Mouse (Mus musculus) intestine, embryonic 15.5 days (tissue): ENCODE measurements around the gene Mrpl46. TPM values are rescaled to one million over a fixed set of nuclear protein-coding genes. Genes with fewer than 3 reads are reported as not detected.

Experiments
- ATAC-seq: fragments of 200-750 bp; cut with Nextera tagmentation; 2 replicates; pipeline ENCODE4 v1.8.0; 2017; ENCODE audit warnings: moderate TSS enrichment, moderate library complexity
- H3K27ac ChIP-seq: fragments of 300-500 bp; sonication (generic); 2 replicates; pipeline ENCODE4 v1.5.1; 2015; ENCODE audit warnings: mild to moderate bottlenecking, inconsistent platforms
- H3K27me3 ChIP-seq: fragments of 300-500 bp; sonication (generic); replicated peaks from 2 replicates; pipeline ENCODE4 v1.6.1; 2015; ENCODE audit warnings: inconsistent platforms
- H3K36me3 ChIP-seq: fragments of 300-500 bp; sonication (generic); 2 replicates; pipeline ENCODE4 v1.6.1; 2015; ENCODE audit warnings: inconsistent platforms
- H3K4me1 ChIP-seq: fragments of 300-500 bp; sonication (generic); replicated peaks from 2 replicates; pipeline ENCODE4 v1.6.1; 2015; ENCODE audit warnings: inconsistent platforms
- H3K4me2 ChIP-seq: fragments of 300-500 bp; sonication (generic); replicated peaks from 2 replicates; pipeline ENCODE4 v1.6.1; 2015; ENCODE audit warnings: mild to moderate bottlenecking, inconsistent platforms
- H3K4me3 ChIP-seq: fragments of 300-500 bp; sonication (generic); replicated peaks from 2 replicates; pipeline ENCODE4 v1.5.1; 2015; ENCODE audit warnings: inconsistent platforms
- H3K9ac ChIP-seq: fragments of 300-500 bp; sonication (generic); 2 replicates; pipeline ENCODE4 v1.6.1; 2015; ENCODE audit warnings: inconsistent platforms
- H3K9me3 ChIP-seq: fragments of 300-500 bp; sonication (generic); 2 replicates; pipeline ENCODE4 v1.6.1; 2016; ENCODE audit warnings: inconsistent platforms
- WGBS: fragments of 180-500 bp; shearing (Covaris S2); methylation state at CpG from one replicate; pipeline ENCODE4 v1.1.7; 2015; 5-methylcytosine and 5-hydroxymethylcytosine counted together
- polyA plus RNA-seq: library from polyadenylated mRNA; unstranded; fragments of >200 nt; fragmentation: Nextera tagmentation; extraction: Ambion mirVana; gene quantifications from 2 replicates; pipeline ENCODE4 v1.2.1, GENCODE M21; 2015

Gene Mrpl46
- 85.0 and 88.6 TPM in 2 replicates for polyA plus RNA-seq

DNA sequence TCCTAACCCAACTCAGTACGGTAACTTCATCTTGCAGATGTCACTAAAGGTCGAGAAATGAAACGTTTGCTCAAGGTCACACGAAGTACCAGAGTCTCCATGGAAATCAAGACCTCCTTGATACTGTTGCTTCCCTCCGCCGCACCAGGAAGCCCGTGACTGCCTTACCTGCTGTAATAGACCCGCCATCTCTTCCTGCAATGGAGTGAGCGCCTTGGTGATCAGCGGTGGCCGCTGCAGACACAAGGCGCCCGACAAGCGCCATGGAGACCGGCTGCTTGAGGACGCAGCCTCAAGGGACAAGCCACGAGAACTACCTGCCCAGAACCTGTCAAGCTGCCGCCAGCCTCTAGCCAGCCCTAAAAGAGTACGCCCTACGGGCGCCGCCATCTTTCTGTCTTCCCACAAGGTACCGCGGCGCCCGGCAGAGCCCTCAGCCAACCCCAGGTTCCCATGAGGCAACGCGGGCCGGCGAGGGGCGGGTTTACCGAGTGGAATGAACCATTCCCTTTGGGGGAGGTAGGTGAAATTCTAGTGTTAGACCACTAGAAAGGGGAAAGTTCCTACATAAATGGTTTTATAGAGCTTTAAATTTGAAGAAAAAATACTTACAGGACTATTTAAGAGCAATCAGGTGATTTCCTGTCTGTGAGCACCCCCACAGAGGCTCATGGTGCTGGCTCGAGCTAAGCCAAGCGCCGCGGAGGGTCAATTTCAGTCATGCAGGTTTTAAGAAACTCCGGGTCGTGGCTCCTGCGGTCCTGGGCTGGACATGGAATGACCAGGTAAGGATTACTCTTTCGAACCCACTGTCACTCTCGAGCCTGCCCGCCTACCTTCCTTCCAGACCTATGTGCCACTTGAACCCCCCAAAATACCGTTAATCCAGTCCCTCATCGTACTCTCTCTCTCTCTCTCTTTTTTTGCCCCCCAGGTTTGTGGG lies at the start of gene Mrpl46, which contains the start of gene Mrps11:
TSS of gene Mrpl46 (minus strand) at position 893 of the 943 bp plus-strand sequence.
TSS of gene Mrps11 (plus strand) at position 481 of the 943 bp plus-strand sequence.
- peak within 1 kb of the TSS; percentile 78 for H3K9ac ChIP-seq
- H3K36me3 ChIP-seq = peaks cover 12% of the 10 kb centered on the region; the same call in 1 of the 2 replicates
- peak within 1 kb of the TSS; percentile 75 for H3K4me3 ChIP-seq
- under 1% methylated on average over 44 of the region's 44 CpGs for WGBS
- peak within 1 kb of the TSS; percentile 82 for H3K4me2 ChIP-seq
- H3K4me1 ChIP-seq = peaks cover 3% of the 10 kb centered on the region
- H3K27me3 ChIP-seq = no peaks in the 10 kb centered on the region
- H3K27ac ChIP-seq = peak within 1 kb of the TSS; percentile 45; the same call in 1 of the 2 replicates
- ATAC-seq = peak; percentile 99
- H3K9me3 ChIP-seq = no peaks in the 10 kb centered on the region

DNA sequence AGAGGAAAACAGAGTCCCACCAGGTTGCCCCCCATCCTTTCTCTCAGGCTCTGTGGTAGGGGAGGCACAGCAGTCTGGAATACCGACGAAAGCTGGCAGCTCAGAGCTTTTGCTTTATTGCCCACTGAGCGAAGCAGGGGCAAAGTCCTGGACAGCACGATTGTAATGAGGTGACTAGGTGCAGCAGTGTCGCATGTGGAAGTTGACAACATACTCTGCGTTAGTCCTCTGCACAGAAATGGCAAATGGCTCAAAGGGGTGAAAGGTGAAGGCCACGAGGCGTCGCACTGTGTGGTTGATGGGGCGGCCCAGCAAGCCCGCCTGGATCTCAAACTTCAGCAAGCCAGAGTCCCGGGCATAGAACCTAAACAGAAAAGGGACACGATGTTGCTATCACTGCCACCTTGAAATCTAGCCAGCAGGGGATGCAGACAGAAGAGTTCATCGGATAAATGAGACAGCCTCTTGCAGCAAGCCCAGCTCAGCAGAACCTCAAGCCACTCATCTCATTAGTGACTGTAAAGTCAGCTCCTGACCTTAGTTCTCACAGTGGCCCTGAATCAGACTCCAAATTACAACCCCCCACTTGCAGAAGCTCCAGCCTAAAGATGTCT lies 44.5 kb upstream of the Mrpl46 start:
- no peaks in the 10 kb centered on the region for H3K27me3 ChIP-seq

DNA sequence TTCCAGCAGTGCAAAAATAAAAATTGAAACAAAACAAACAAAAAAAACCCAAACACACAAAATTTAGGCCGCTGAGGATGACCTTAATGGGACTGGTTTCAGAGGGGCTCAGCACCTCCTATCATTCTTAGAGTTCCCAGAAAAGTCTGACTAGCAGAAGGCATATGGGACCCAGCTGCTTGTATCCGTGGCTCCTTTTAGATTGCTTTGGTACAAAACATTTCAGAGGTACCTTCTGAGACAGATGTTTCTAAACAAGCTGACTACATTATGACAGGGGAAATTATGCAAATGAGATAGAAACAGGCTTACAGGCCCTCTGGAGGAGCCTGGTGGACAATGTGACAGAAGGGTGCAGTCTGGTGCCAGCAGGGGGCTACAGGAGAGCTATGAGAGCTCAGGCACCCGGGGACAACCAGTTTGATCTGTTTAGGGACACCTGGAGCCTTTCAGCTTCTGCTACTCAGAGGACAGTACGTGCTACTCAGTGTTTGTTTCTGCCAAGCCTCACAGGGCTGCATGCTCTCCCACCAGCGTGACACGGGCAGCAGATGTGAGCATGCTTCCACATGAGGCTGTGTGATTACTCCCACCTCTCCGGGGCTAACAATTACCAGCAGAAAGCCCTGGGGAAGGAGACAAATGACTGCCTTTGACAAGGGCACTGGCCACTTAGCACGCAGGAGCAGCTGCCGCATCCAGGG lies 43.5 kb upstream of the Mrpl46 start:
- Histone ChIP-seq H3K9ac (no peak overlapping the region), H3K4me3 (no peak overlapping the region), H3K4me1 (0 out of 2 replicates have a peak, but pooled peaks cover 7% of the 10 kb centered on the region), H3K36me3 (peaks cover 12% of the 10 kb centered on the region; the same call in 1 of the 2 replicates), H3K27me3 (no peaks in the 10 kb centered on the region), H3K4me2 (no peak overlapping the region), H3K9me3 (no peaks in the 10 kb centered on the region), H3K27ac (peak overlapping the region; percentile 51; the same call in 1 of the 2 replicates)
- ATAC-seq = peak; percentile 50
- 36% methylated on average over 9 of the region's 9 CpGs for WGBS

More for the DNA sequence above, 44.5 kb upstream of the Mrpl46 start:
- H3K36me3 ChIP-seq = peaks cover 12% of the 10 kb centered on the region; the same call in 1 of the 2 replicates
- H3K9me3 ChIP-seq = no peaks in the 10 kb centered on the region
- no peak overlapping the region for H3K4me3 ChIP-seq
- WGBS = 59% methylated on average over 14 of the region's 14 CpGs
- peak; percentile 94 for ATAC-seq
- H3K9ac ChIP-seq = no peak overlapping the region
- H3K27ac ChIP-seq = peak overlapping the region; percentile 60
- H3K4me2 ChIP-seq = peak overlapping the region; percentile 24; the same call in 1 of the 2 replicates
- 0 out of 2 replicates have a peak, but pooled peaks cover 7% of the 10 kb centered on the region for H3K4me1 ChIP-seq

DNA sequence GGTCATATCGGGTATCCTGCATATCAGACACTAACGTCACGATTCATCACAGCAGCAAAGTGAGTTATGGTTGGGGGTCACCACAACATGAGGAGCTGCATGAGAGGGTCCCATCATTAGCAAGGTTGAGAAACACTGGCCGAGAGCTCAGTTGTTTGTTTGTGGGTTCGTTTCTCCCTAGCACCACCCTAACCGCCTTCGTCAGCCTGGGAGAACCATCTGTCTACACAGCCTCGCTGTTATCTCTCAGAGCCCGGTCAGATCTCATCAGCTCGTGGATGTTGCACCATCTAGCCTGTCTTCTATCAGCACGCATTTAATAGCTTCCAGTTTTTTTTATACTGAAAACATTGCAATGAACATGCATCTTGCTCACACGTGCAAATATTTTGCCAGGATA lies 35.0 kb upstream of the Mrpl46 start:
- no peaks in the 10 kb centered on the region for H3K9me3 ChIP-seq
- H3K4me3 ChIP-seq = no peak overlapping the region
- no peaks in the 10 kb centered on the region for H3K36me3 ChIP-seq
- H3K4me1 ChIP-seq = no peaks in the 10 kb centered on the region
- no peak overlapping the region for H3K27ac ChIP-seq
- no peak for ATAC-seq
- no peak overlapping the region for H3K9ac ChIP-seq
- 79% methylated on average over 12 of the region's 12 CpGs for WGBS
- H3K4me2 ChIP-seq = no peak overlapping the region
- no peaks in the 10 kb centered on the region for H3K27me3 ChIP-seq

DNA sequence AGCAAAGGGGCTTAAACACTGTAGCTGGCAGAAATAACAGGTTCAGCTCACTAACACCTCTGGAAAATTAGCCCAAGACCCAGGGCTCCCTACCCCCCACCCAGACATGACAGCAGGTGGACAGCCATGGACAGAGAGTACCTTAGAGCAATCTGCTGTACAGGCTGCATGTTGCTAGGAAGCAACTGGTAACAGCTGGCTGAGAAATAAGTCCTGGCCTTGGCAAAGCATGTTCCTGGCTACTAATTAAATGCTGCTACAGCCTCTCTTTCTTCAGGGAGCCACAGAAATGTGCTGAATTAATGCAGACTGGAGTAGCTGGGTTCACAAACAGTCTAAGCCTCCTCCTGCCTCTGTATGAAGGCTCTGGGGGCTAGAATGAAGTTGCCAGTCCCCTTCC lies 31.4 kb upstream of the Mrpl46 start:
- Histone ChIP-seq H3K9ac (no peak overlapping the region), H3K4me2 (no peak overlapping the region), H3K9me3 (no peaks in the 10 kb centered on the region), H3K4me3 (no peak overlapping the region), H3K36me3 (no peaks in the 10 kb centered on the region), H3K27me3 (no peaks in the 10 kb centered on the region), H3K27ac (no peak overlapping the region), H3K4me1 (no peaks in the 10 kb centered on the region)
- ATAC-seq = no peak

DNA sequence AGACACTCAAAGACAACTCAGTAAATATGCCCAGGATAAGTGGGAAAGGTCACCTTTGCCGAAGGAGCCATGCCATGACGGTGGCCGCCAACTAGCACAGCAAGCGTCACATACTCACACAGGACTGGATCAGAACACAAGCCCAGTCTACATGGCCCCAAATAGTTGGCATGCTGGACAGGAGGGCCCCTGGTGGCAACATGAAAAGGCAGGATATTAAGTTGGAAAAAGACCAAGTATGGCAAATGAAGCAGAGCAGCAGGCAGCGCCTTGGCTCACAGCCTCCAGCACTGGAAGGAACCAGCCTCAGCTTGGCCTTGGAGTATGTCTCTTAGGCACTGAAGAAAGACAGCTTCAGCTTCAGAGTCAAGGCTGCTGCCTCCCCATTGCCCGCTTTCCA lies 30.5 kb upstream of the Mrpl46 start:
- Histone ChIP-seq H3K27me3 (no peaks in the 10 kb centered on the region), H3K9me3 (no peaks in the 10 kb centered on the region), H3K9ac (no peak overlapping the region), H3K4me1 (no peaks in the 10 kb centered on the region), H3K36me3 (no peaks in the 10 kb centered on the region), H3K27ac (no peak overlapping the region), H3K4me3 (no peak overlapping the region), H3K4me2 (no peak overlapping the region)
- no peak for ATAC-seq
- WGBS = 88% methylated on average over 6 of the region's 6 CpGs

DNA sequence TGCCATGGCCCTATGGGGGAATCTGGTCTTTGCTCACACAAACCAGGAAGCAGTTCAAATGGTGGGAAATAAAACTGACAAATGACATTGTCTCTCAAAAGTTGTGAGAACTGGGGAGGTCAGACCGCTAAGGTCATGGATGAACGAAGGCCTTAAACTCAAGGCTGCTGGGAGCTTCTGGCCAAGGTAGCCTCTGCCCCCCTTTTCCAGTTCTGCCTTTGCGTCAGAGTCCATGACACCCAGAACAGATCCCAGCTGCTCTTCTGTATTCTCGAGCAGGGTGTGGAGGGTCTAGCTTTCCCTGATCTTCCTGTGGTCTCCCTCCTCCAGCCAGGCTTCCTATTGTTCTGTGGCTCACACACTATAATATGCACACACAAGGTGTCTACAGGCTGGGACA lies 23.9 kb upstream of the Mrpl46 start:
- ATAC-seq = no peak

DNA sequence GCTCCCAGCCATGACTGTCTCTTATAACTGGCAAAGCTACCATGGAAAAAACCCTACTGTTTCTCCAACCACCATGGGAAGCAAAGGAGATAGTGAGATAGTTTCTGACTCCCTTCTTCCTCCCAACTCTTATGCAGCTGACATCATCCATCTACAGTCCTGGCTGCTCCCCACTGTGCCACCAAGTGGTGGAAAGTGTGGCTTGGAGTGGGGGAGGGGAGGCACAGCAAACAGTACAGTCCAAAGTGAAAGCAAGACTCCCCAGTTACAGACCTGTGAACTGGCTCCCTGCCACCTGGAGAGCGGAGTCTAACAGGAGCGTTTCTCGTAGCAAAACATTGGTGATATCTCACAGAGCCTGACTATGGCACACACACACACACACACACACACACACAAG lies 20.5 kb upstream of the Mrpl46 start:
- 76% methylated on average over 3 of the region's 3 CpGs for WGBS
- no peak overlapping the region for H3K9ac ChIP-seq

More for the DNA sequence above, 23.9 kb upstream of the Mrpl46 start:
- Histone ChIP-seq H3K4me3 (no peak overlapping the region), H3K27ac (no peak overlapping the region), H3K4me2 (no peak overlapping the region), H3K9ac (no peak overlapping the region), H3K27me3 (no peaks in the 10 kb centered on the region), H3K9me3 (no peaks in the 10 kb centered on the region), H3K4me1 (no peaks in the 10 kb centered on the region), H3K36me3 (no peaks in the 10 kb centered on the region)
- WGBS = 51% methylated on average over 4 of the region's 4 CpGs

DNA sequence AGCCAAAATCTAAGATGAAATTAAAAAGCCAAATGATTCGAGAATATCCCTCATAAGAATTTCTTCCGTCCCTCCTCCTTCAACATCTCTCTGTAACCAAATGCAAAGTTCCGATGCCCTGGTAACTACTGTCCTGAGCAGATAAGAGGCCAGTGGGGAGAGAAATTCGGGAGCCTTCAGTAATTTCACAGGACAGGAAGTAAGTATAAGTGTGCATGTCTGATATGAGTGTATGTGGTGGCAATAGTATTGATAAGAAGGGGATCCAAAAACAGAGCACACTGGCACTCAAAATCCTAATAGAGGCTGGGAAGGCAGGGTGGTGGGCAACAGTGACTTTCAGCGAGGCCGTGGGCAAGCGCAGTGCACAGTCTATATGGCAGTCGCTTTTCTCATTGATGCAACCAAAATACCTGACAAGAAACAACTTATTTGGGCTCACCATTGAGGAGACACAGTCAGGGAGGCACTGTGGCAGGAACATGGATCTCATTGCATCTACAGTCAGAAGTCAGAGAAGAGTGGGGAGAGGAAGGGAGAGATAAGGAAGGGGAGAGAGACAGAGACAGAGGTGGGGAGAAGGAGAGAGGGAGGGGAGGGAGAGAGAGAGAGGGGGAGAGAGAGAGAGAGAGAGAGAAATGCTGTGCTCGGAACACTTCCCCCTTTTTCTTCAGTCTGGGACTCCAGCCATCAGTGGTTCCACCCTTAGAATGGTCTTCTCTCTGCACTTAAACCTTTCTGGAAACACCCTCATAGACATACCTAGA lies 16.6 kb upstream of the Mrpl46 start:
- Histone ChIP-seq H3K36me3 (no peaks in the 10 kb centered on the region), H3K27ac (no peak overlapping the region), H3K27me3 (no peaks in the 10 kb centered on the region), H3K4me3 (no peak overlapping the region), H3K9ac (no peak overlapping the region), H3K4me1 (no peaks in the 10 kb centered on the region), H3K4me2 (no peak overlapping the region), H3K9me3 (no peaks in the 10 kb centered on the region)
- 72% methylated on average over 9 of the region's 9 CpGs for WGBS
- ATAC-seq = no peak; the same call in 1 of the 2 replicates

More for the DNA sequence above, 20.5 kb upstream of the Mrpl46 start:
- no peaks in the 10 kb centered on the region for H3K9me3 ChIP-seq
- H3K36me3 ChIP-seq = no peaks in the 10 kb centered on the region
- H3K27ac ChIP-seq = no peak overlapping the region
- no peaks in the 10 kb centered on the region for H3K4me1 ChIP-seq
- peak; percentile 68; the same call in 1 of the 2 replicates for ATAC-seq
- no peaks in the 10 kb centered on the region for H3K27me3 ChIP-seq
- no peak overlapping the region for H3K4me3 ChIP-seq
- H3K4me2 ChIP-seq = no peak overlapping the region

DNA sequence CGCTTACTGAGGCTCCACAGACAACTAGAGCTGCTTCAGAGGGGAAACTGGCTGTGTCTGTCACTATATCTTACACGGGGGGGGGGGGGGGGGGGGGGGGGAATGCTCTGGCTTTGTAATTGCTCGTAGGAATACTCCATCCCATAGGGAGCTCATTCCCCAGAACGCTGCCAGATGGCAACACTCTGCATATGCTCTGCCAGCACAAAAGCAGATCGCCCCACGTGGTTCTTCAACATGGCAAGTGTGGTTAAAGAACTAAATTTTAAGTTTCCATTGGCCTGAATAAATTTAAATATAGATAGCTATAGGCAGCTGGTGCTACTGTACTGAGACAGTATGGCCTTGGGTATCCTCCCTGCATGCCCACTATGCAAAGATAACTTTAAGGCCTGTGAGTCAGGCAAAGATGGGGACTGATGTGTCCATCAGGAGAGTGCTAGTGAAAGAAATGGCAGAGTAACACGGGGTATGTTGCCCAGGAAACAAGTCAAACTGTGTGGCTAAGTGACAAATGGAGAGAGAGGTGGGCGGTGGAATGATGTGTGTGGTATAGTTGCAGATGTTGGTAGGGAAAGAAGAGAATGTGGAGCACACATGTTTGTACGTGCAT lies 14.6 kb upstream of the Mrpl46 start:
- ATAC-seq = no peak
- Histone ChIP-seq H3K36me3 (no peaks in the 10 kb centered on the region), H3K4me2 (no peak overlapping the region), H3K9ac (no peak overlapping the region), H3K9me3 (no peaks in the 10 kb centered on the region), H3K4me1 (no peaks in the 10 kb centered on the region), H3K27me3 (no peaks in the 10 kb centered on the region), H3K4me3 (no peak overlapping the region), H3K27ac (no peak overlapping the region)
- 67% methylated on average over 8 of the region's 9 CpGs for WGBS

DNA sequence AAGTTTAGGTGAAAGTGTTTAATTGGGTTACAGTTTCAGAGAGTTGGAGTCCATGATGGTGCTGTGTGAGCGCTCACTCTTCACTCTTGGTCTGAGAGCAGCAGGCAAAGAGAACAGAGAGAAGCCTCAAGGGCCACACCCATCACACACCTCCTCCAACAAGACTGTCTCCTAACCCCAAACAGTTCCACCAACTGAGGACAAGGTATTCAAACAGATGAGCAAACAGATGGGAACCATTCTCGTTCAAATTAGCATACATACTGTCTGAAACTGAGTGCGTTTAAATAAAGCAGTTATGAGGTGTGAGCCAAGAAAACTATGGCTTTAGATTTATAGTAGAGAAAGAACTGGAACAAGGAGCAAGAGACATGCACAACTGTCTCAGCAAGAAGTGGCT lies 13.3 kb upstream of the Mrpl46 start:
- Histone ChIP-seq H3K27me3 (no peaks in the 10 kb centered on the region), H3K9ac (no peak overlapping the region), H3K4me2 (no peak overlapping the region), H3K36me3 (no peaks in the 10 kb centered on the region), H3K4me1 (no peaks in the 10 kb centered on the region), H3K27ac (no peak overlapping the region), H3K9me3 (no peaks in the 10 kb centered on the region), H3K4me3 (no peak overlapping the region)
- no peak for ATAC-seq
- WGBS = 79% methylated on average over 3 of the region's 3 CpGs
